Mouse (Mus musculus) embryonic facial prominence, embryonic 12.5 days (tissue): ENCODE results near the gene Ndfip2. TPM values are rescaled to one million over a fixed set of nuclear protein-coding genes. Genes with fewer than 3 reads are reported as not detected.

Experiments used
- ATAC-seq: fragments of 200-750 bp; cut with Nextera tagmentation; 2 replicates; pipeline ENCODE4 v1.8.0; 2017; ENCODE audit not compliant: insufficient number of reproducible peaks, insufficient read depth, low FRiP score, low TSS enrichment
- H3K27ac ChIP-seq: fragments of 300-500 bp; sonication (generic); 2 replicates; pipeline ENCODE4 v1.5.1; 2016; ENCODE audit warnings: mild to moderate bottlenecking
- H3K27me3 ChIP-seq: fragments of 300-500 bp; sonication (generic); 2 replicates; pipeline ENCODE4 v1.6.1; 2016; ENCODE audit warnings: mild to moderate bottlenecking, moderate library complexity
- H3K36me3 ChIP-seq: fragments of 300-500 bp; sonication (generic); 2 replicates; pipeline ENCODE4 v1.6.1; 2016; ENCODE audit warnings: mild to moderate bottlenecking
- H3K4me1 ChIP-seq: fragments of 300-500 bp; sonication (generic); 2 replicates; pipeline ENCODE4 v1.6.1; 2016
- H3K4me2 ChIP-seq: fragments of 300-500 bp; sonication (generic); replicated peaks from 2 replicates; pipeline ENCODE4 v1.6.1; 2016; ENCODE audit warnings: mild to moderate bottlenecking, moderate library complexity
- H3K4me3 ChIP-seq: fragments of 300-500 bp; sonication (generic); 2 replicates; pipeline ENCODE4 v1.5.1; 2016; ENCODE audit warnings: mild to moderate bottlenecking
- H3K9ac ChIP-seq: fragments of 300-500 bp; sonication (generic); 2 replicates; pipeline ENCODE4 v1.6.1; 2016; ENCODE audit warnings: mild to moderate bottlenecking, moderate library complexity
- H3K9me3 ChIP-seq: fragments of 300-500 bp; sonication (generic); 2 replicates; pipeline ENCODE4 v1.6.1; 2016; ENCODE audit warnings: mild to moderate bottlenecking, moderate library complexity
- WGBS: fragments of 180-500 bp; shearing (Covaris S2); methylation state at CpG from one replicate; pipeline ENCODE4 v1.1.7; 2016; 5-methylcytosine and 5-hydroxymethylcytosine counted together
- polyA plus RNA-seq: library from polyadenylated mRNA; unstranded; fragments of >200 nt; fragmentation: Nextera tagmentation; extraction: Ambion mirVana; gene quantifications from 2 replicates; pipeline ENCODE4 v1.2.1, GENCODE M21; 2016

Ndfip2 gene
- polyA plus RNA-seq: 58.0 and 61.9 TPM in 2 replicates

DNA sequence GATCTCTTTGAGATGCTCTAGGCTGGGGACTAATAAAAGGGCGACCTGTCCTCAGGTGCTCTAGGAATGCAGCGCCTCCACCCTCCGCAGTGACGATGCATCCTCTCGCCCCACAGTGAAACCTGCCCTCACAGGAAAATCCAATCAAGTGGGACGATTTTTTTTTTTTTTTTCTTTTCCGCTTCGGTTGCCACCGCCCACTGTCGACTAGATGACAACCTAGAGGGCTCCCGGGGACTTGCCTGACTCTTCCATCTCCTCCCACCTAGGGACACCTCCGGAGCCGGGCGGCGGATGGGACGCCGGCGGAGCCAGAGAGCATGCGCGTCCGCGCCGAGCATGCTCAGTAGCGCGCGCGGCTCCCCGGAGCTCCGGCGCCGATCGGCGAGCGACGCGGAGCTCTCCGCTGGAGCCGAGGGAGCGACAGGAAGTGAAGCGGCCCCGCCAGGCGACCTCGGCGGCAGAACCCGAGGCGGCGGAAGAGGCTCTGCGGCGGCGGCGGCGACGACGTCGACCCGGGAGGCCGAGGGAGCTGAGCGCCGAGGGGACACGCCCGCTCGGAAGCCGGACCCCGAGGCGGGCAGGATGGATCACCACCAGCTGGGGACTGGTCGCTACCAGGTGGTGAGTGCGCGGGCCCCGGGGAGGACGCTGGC, at the start of gene Ndfip2:
Ndfip2 (plus strand) TSS at position 195 of the 656 bp plus-strand sequence.
- Histone ChIP-seq H3K9ac (peak within 1 kb of the TSS; percentile 88), H3K36me3 (no peaks in the 10 kb centered on the region), H3K4me1 (no peaks in the 10 kb centered on the region), H3K9me3 (no peaks in the 10 kb centered on the region), H3K4me3 (peak within 1 kb of the TSS; percentile 82), H3K4me2 (peak within 1 kb of the TSS; percentile 75), H3K27ac (peak within 1 kb of the TSS; percentile 88), H3K27me3 (no peaks in the 10 kb centered on the region)
- under 1% methylated on average over 67 of the region's 70 CpGs for WGBS
- peak; percentile 97 for ATAC-seq

DNA sequence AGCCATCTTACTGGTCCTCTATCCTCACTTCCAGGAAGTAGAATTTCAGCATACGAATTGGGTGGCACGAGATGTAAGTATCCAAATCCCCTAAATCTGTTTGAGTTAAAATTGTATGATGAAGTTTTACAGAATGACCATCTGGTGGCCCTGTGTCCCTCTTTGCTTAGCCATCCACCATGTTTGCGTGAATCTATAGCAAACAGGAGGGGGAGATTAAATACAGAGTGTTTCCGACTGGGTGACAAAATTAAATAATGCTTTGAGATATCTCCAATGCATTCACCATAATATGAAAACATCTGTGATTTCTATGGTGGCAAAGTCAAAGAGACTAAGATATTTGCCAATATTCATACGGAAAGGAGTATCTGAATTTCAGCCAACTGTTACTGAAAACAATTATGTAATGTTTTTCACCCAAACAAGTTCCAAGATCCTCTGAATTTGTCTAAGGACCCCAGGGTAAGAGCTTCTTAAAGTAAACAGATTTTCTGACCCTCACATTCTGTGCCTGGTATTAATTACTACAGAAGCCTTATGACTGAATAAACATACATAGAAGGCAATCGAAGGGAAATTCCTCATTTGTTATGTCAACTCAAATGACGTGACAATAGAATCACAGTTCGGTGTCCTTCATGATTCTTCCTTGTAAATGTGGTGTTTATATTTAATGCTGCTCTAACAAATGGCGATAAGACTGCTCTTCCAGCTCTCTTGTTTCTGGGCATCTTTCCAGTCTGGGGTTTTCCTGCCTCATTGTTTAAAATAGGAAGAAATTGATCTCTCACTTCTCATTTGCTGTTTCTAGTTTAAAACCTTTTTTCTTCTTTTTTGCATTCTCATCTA, 38.6 kb upstream of the Ndfip2 start:
- Histone ChIP-seq H3K27me3 (no peaks in the 10 kb centered on the region), H3K9ac (no peak overlapping the region), H3K9me3 (no peaks in the 10 kb centered on the region), H3K36me3 (no peaks in the 10 kb centered on the region), H3K4me1 (no peaks in the 10 kb centered on the region), H3K4me3 (no peak overlapping the region), H3K4me2 (no peak overlapping the region), H3K27ac (no peak overlapping the region)
- WGBS: 56% methylated on average over 9 of the region's 9 CpGs
- no peak for ATAC-seq

DNA sequence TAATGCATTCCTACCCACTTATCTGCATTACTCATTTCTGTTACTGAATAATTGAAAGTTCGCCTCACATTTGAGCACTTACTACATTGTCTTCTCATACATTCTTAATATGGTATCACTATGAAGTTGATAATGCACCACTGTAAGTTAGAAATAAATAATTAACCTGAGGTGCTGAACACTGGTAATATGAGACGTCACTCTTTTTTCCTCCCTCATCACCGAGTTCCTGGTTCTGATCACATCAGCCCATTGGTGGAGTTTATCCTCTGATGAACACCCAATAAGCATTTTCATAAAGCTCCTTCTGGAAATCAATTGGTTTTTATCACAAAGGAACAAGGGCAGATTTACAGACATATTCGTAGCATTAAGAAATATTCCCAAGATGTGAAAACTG, 36.1 kb upstream of the Ndfip2 start:
- no peak overlapping the region for H3K27ac ChIP-seq
- no peak overlapping the region for H3K4me2 ChIP-seq
- no peaks in the 10 kb centered on the region for H3K4me1 ChIP-seq
- H3K9ac ChIP-seq: no peak overlapping the region
- no peak overlapping the region for H3K4me3 ChIP-seq
- WGBS: 79% methylated on average over 4 of the region's 4 CpGs
- no peaks in the 10 kb centered on the region for H3K9me3 ChIP-seq
- H3K36me3 ChIP-seq: no peaks in the 10 kb centered on the region
- no peaks in the 10 kb centered on the region for H3K27me3 ChIP-seq
- no peak for ATAC-seq

DNA sequence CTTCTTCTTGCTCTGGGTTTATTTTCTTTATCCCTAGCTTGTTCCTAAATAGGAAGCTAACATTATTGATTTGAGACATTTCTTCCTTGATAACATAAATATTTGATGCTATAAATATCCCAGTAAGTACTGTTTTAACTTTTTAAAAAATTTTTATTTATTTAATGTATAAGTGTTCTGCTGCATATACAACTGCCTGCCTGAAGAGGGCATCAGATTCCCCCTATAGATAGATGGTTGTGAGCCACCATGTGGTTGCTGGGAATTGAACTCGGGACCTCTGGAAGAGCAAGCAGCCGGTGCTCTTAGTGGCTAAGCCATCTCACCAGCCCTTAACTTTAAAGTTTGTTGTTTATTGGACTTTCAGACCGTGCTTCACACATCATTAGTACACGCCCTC, 32.6 kb upstream of the Ndfip2 start:
- Histone ChIP-seq H3K36me3 (no peaks in the 10 kb centered on the region), H3K4me3 (no peak overlapping the region), H3K27ac (no peak overlapping the region), H3K27me3 (no peaks in the 10 kb centered on the region), H3K9ac (no peak overlapping the region), H3K4me1 (no peaks in the 10 kb centered on the region), H3K4me2 (no peak overlapping the region), H3K9me3 (no peaks in the 10 kb centered on the region)
- 89% methylated on average over 4 of the region's 4 CpGs for WGBS
- ATAC-seq: no peak

DNA sequence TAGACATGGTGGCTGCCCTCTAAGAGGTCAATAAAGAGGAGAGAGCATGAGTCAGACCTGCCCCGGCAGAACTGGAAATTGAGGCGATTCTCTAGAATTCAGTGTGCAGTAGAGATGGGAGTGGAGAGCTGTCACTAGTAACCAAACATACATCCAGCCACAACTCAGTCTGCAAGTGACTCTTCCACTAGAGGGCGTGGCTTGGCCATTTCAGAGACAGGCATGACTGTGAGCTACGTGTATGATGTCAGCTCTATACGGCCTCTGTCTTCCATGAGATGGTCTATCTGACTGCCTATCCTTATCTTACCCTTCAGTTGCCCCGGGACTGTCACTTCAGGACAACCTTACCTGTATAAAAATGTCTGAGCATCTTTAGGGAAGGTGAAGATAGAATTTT, 26.0 kb upstream of the Ndfip2 start:
- Histone ChIP-seq H3K9me3 (no peaks in the 10 kb centered on the region), H3K4me1 (no peaks in the 10 kb centered on the region), H3K27ac (no peak overlapping the region), H3K4me2 (no peak overlapping the region), H3K4me3 (no peak overlapping the region), H3K9ac (no peak overlapping the region), H3K36me3 (no peaks in the 10 kb centered on the region), H3K27me3 (no peaks in the 10 kb centered on the region)
- ATAC-seq: no peak
- WGBS: 42% methylated on average over 6 of the region's 6 CpGs

DNA sequence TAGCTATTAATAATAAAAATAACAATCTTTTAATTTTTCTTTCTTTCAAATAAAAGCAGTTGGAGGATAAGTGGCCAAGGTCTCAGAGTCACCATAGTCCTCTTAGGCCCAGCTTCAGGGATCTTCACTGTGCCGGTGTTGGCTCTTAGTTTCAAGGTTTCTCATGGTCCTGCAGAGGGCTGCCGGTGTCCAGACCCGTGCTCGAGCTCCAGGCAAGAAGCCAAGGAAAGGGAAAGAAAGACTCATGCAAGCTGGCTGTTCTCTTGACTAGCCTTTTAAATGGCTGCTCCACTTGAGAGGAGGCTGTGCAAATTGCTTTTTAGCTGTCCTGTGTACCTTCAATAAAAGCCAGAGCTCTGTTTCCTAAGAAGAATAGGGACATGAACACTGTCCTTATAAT, 21.8 kb upstream of the Ndfip2 start:
- 77% methylated on average over 4 of the region's 4 CpGs for WGBS

DNA sequence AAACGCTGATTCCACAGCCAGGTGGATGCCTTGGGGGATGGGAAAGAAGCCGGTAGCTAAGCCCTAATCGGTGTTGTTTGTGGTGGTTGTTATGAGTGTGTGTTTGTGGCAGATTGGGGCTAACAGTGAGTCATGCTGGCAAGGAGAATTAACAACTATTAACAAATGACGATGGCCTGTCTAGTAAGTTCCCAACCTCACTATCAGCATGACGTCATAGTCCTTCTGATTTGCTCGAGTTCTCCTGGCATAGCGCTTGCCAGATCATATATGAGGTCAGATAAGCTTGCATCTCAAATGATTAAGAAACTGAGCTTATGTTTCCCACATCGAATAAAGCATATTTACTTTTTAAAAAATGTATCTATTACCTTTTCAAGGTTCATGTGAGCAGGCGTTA, 20.6 kb upstream of the Ndfip2 start:
- no peak overlapping the region for H3K27ac ChIP-seq
- H3K4me1 ChIP-seq: no peaks in the 10 kb centered on the region
- ATAC-seq: no peak
- H3K4me2 ChIP-seq: no peak overlapping the region
- no peaks in the 10 kb centered on the region for H3K27me3 ChIP-seq
- no peak overlapping the region for H3K9ac ChIP-seq
- no peak overlapping the region for H3K4me3 ChIP-seq
- H3K36me3 ChIP-seq: no peaks in the 10 kb centered on the region
- WGBS: 78% methylated on average over 9 of the region's 9 CpGs
- H3K9me3 ChIP-seq: no peaks in the 10 kb centered on the region

More for the DNA sequence above, 21.8 kb upstream of the Ndfip2 start:
- Histone ChIP-seq H3K4me3 (no peak overlapping the region), H3K9ac (no peak overlapping the region), H3K4me2 (no peak overlapping the region), H3K36me3 (no peaks in the 10 kb centered on the region), H3K27me3 (no peaks in the 10 kb centered on the region), H3K27ac (no peak overlapping the region), H3K9me3 (no peaks in the 10 kb centered on the region), H3K4me1 (no peaks in the 10 kb centered on the region)
- no peak for ATAC-seq

DNA sequence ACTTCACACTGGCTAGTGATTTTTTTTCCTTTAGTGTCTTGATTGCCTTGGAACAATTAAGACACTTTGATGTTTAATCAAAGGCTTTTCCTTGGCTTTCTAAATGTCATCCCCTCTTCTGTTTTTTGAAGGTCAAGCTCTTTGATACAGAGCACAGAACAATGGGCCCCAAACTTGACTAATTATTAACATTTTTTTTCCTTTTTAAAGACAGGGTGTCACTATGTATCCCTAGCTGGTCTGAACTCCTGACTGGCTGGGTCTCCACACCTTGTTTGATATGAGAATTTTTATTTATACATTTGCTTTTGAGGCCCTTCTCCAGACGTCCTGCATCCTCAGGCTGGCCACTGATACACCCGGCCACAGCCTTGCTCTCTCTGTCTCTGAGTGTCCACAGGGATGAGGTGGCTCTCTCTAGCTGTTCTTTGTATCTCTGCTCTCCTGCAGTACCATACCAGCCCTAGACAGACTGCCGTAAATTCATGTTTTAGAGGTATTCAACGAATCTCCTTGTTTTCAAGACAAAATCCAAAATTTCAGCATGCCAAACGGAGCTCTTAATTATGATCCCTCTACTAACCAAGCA, 19.8 kb upstream of the Ndfip2 start:
- no peaks in the 10 kb centered on the region for H3K36me3 ChIP-seq

DNA sequence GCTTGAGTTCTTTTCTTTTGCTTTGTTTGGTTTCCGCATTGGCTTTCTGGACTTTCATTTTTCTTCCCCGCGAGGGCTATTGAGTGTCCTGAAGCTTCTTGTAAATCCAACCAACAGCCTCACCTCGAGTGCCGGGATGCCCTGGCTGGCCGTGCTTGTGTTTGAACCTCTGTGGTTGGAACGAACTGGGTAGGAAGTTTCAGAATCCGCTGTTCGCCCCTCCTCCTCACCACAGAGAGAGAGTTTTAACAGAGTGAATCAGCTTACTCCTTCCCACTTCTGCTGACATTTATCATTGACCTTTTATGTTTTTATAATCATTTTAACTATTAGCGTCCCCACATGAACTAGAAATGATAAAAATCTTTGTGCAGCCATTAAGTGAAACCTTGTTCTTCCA, 18.3 kb upstream of the Ndfip2 start:
- ATAC-seq: no peak
- 77% methylated on average over 10 of the region's 10 CpGs for WGBS

More for the DNA sequence above, 19.8 kb upstream of the Ndfip2 start:
- Histone ChIP-seq H3K27me3 (no peaks in the 10 kb centered on the region), H3K9ac (no peak overlapping the region), H3K27ac (no peak overlapping the region), H3K4me2 (no peak overlapping the region), H3K4me1 (no peaks in the 10 kb centered on the region), H3K9me3 (no peaks in the 10 kb centered on the region), H3K4me3 (no peak overlapping the region)
- WGBS: 78% methylated on average over 5 of the region's 5 CpGs
- ATAC-seq: no peak

DNA sequence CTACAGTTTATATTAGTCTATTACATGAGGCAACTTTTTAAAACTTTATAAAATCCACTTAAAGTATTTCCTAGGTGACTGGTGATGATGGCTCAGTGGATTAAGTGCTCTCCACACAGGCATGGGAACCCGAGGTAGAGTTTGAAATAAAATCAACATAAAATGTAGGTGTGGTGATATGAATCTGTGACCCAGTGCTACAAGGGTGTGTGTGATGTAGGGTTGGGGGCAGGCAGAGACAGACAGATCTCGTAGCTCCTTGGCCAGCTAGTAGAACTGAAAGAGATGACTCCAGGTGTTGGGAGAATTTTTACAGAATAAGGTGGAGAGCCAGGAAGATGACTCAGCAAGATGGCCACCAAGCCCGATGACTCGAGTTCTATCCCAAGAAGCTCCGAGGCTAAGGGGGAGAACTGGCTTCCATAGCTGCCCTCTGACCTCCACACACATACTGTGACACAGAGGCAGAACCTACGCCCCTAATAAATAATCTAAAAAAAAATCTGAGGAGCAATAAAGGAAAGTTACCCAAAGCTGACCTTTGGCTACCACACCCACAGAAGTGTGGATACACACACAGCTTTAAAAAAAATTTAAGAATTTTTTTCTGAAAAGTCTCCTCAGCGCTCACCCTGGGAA, 14.4 kb upstream of the Ndfip2 start:
- no peaks in the 10 kb centered on the region for H3K9me3 ChIP-seq
- no peak overlapping the region for H3K4me3 ChIP-seq
- H3K4me2 ChIP-seq: no peak overlapping the region
- no peaks in the 10 kb centered on the region for H3K36me3 ChIP-seq
- H3K4me1 ChIP-seq: no peaks in the 10 kb centered on the region
- no peaks in the 10 kb centered on the region for H3K27me3 ChIP-seq
- no peak for ATAC-seq
- H3K27ac ChIP-seq: no peak overlapping the region
- no peak overlapping the region for H3K9ac ChIP-seq
- WGBS: 84% methylated on average over 7 of the region's 7 CpGs

More for the DNA sequence above, 18.3 kb upstream of the Ndfip2 start:
- Histone ChIP-seq H3K9me3 (no peaks in the 10 kb centered on the region), H3K36me3 (no peaks in the 10 kb centered on the region), H3K27ac (no peak overlapping the region), H3K27me3 (no peaks in the 10 kb centered on the region), H3K4me2 (no peak overlapping the region), H3K9ac (no peak overlapping the region), H3K4me3 (no peak overlapping the region), H3K4me1 (no peaks in the 10 kb centered on the region)

DNA sequence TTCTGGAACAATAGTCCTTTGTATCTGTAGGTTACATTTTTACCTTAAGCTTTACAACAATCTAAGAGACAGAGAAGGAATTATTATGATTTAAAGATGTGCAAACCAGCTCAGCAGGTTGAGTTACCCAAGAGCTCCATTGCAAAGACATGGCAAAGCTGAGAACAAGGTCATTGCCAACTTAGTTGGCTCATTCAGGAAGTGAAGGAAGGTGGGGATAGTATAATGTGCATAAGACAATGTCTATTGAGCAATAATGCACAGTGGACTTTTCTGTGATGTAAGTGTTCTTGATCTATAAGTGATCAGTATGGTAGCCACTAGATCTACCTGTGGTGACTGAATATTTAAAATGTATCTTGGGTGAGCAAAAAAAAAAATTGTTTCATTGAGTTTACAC, 7.3 kb upstream of the Ndfip2 start:
- no peak overlapping the region for H3K9ac ChIP-seq
- no peaks in the 10 kb centered on the region for H3K9me3 ChIP-seq
- H3K36me3 ChIP-seq: no peaks in the 10 kb centered on the region
- H3K27me3 ChIP-seq: no peaks in the 10 kb centered on the region
- H3K4me2 ChIP-seq: no peak overlapping the region
- H3K4me3 ChIP-seq: no peak overlapping the region
- no peak overlapping the region for H3K27ac ChIP-seq
- no peak for ATAC-seq
- H3K4me1 ChIP-seq: 0 out of 2 replicates have a peak, but pooled peaks cover 3% of the 10 kb centered on the region
